Mouse (Mus musculus): Measurements from ENCODE around the gene Znfx1. TPM values are rescaled to one million over a fixed set of nuclear protein-coding genes. Genes with fewer than 3 reads are reported as not detected.

Znfx1 gene
- polyA plus RNA-seq, 1 experiment from 2014 or later = 10.1 TPM

- no peak overlapping the region for H3K4me2 ChIP-seq
- WGBS = 77% methylated on average over 11 of the region's 11 CpGs
- H3K4me1 ChIP-seq (replicated peaks; ENCODE audit: control insufficient read depth, insufficient read depth, low read length) = no peaks in the 10 kb centered on the region; the same call in 1 of the 2 replicates
- DNase-seq (ENCODE audit: low spot score) (no peak), ATAC-seq (replicated peaks; ENCODE audit: low FRiP score) (no peak)
- no peaks in the 10 kb centered on the region for H3K9me3 ChIP-seq (ENCODE audit: control insufficient read depth, low read length)
- H3K27ac ChIP-seq (ENCODE audit: low read depth, low read length) = no peak overlapping the region
- H3K9ac ChIP-seq (ENCODE audit: low read depth, low read length) = no peak overlapping the region
- H3K36me3 ChIP-seq (ENCODE audit: control insufficient read depth, insufficient read depth, low read length) = no peaks in the 10 kb centered on the region
- H3K27me3 ChIP-seq (replicated peaks; ENCODE audit: control insufficient read depth, insufficient read depth, low read length) = no peaks in the 10 kb centered on the region
- H3K4me3 ChIP-seq (ENCODE audit: low read depth, low read length) = no peak overlapping the region
Observed at GRCm38 (mm10) chr2:167077199-167077962, 14.6 kb upstream of the Znfx1 start.

GRCm38 (mm10) chr2:167076759-167077158, 13.9 kb upstream of the Znfx1 start:
- Histone ChIP-seq H3K36me3 (ENCODE audit: control insufficient read depth, insufficient read depth, low read length) (no peaks in the 10 kb centered on the region), H3K27ac (ENCODE audit: low read depth, low read length) (no peak overlapping the region), H3K4me2 (no peak overlapping the region), H3K9me3 (ENCODE audit: control insufficient read depth, low read length) (no peaks in the 10 kb centered on the region), H3K4me3 (ENCODE audit: low read depth, low read length) (no peak overlapping the region), H3K27me3 (replicated peaks; ENCODE audit: control insufficient read depth, insufficient read depth, low read length) (no peaks in the 10 kb centered on the region), H3K9ac (ENCODE audit: low read depth, low read length) (no peak overlapping the region), H3K4me1 (replicated peaks; ENCODE audit: control insufficient read depth, insufficient read depth, low read length) (no peaks in the 10 kb centered on the region; the same call in 1 of the 2 replicates)
- DNase-seq (ENCODE audit: low spot score) = no peak
- no peak for ATAC-seq (replicated peaks; ENCODE audit: low FRiP score)
- WGBS = 69% methylated on average over 2 of the region's 2 CpGs

GRCm38 (mm10) chr2:167076352-167076751, 13.5 kb upstream of the Znfx1 start:
- no peak overlapping the region for H3K9ac ChIP-seq (ENCODE audit: low read depth, low read length)
- H3K9me3 ChIP-seq (ENCODE audit: control insufficient read depth, low read length) = no peaks in the 10 kb centered on the region
- no peak overlapping the region for H3K4me2 ChIP-seq
- 80% methylated on average over 4 of the region's 4 CpGs for WGBS
- no peaks in the 10 kb centered on the region for H3K27me3 ChIP-seq (replicated peaks; ENCODE audit: control insufficient read depth, insufficient read depth, low read length)
- no peaks in the 10 kb centered on the region for H3K36me3 ChIP-seq (ENCODE audit: control insufficient read depth, insufficient read depth, low read length)
- ATAC-seq (replicated peaks; ENCODE audit: low FRiP score) (no peak), DNase-seq (ENCODE audit: low spot score) (no peak)
- H3K4me3 ChIP-seq (ENCODE audit: low read depth, low read length) = no peak overlapping the region
- H3K4me1 ChIP-seq (replicated peaks; ENCODE audit: control insufficient read depth, insufficient read depth, low read length) = no peaks in the 10 kb centered on the region
- H3K27ac ChIP-seq (ENCODE audit: low read depth, low read length) = no peak overlapping the region

- WGBS = 75% methylated on average over 5 of the region's 5 CpGs
- Histone ChIP-seq H3K4me1 (replicated peaks; ENCODE audit: control insufficient read depth, insufficient read depth, low read length) (peaks cover 3% of the 10 kb centered on the region; the same call in 1 of the 2 replicates), H3K9me3 (ENCODE audit: control insufficient read depth, low read length) (no peaks in the 10 kb centered on the region), H3K27ac (ENCODE audit: low read depth, low read length) (no peak overlapping the region), H3K4me2 (no peak overlapping the region), H3K27me3 (replicated peaks; ENCODE audit: control insufficient read depth, insufficient read depth, low read length) (no peaks in the 10 kb centered on the region), H3K4me3 (ENCODE audit: low read depth, low read length) (no peak overlapping the region), H3K9ac (ENCODE audit: low read depth, low read length) (no peak overlapping the region), H3K36me3 (ENCODE audit: control insufficient read depth, insufficient read depth, low read length) (no peaks in the 10 kb centered on the region)
- no peak for ATAC-seq (replicated peaks; ENCODE audit: low FRiP score)
- no peak for DNase-seq (ENCODE audit: low spot score)
Observed at GRCm38 (mm10) chr2:167074587-167074986, 11.8 kb upstream of the Znfx1 start.

- Histone ChIP-seq H3K4me3 (ENCODE audit: low read depth, low read length) (peak overlapping the region; percentile 54), H3K27ac (ENCODE audit: low read depth, low read length) (peak overlapping the region; percentile 20; the same call in 1 of the 2 replicates), H3K36me3 (ENCODE audit: control insufficient read depth, insufficient read depth, low read length) (no peaks in the 10 kb centered on the region), H3K9me3 (ENCODE audit: control insufficient read depth, low read length) (no peaks in the 10 kb centered on the region), H3K27me3 (replicated peaks; ENCODE audit: control insufficient read depth, insufficient read depth, low read length) (no peaks in the 10 kb centered on the region), H3K4me1 (replicated peaks; ENCODE audit: control insufficient read depth, insufficient read depth, low read length) (peaks cover 3% of the 10 kb centered on the region; the same call in 1 of the 2 replicates), H3K9ac (ENCODE audit: low read depth, low read length) (peak overlapping the region; percentile 61), H3K4me2 (peak overlapping the region; percentile 67)
- DNase-seq (ENCODE audit: low spot score) (peak; percentile 93), ATAC-seq (replicated peaks; ENCODE audit: low FRiP score) (peak; percentile 89)
- WGBS = 9% methylated on average over 22 of the region's 22 CpGs
Observed at GRCm38 (mm10) chr2:167071641-167072601, 9.1 kb upstream of the Znfx1 start.

GRCm38 (mm10) chr2:167071266-167071640, 8.4 kb upstream of the Znfx1 start:
- Histone ChIP-seq H3K27ac (ENCODE audit: low read depth, low read length) (peak overlapping the region; percentile 20; the same call in 1 of the 2 replicates), H3K4me1 (replicated peaks; ENCODE audit: control insufficient read depth, insufficient read depth, low read length) (peaks cover 3% of the 10 kb centered on the region; the same call in 1 of the 2 replicates), H3K27me3 (replicated peaks; ENCODE audit: control insufficient read depth, insufficient read depth, low read length) (no peaks in the 10 kb centered on the region), H3K9ac (ENCODE audit: low read depth, low read length) (peak overlapping the region; percentile 61; the same call in 1 of the 2 replicates), H3K4me3 (ENCODE audit: low read depth, low read length) (peak overlapping the region; percentile 54), H3K4me2 (peak overlapping the region; percentile 67), H3K9me3 (ENCODE audit: control insufficient read depth, low read length) (no peaks in the 10 kb centered on the region), H3K36me3 (ENCODE audit: control insufficient read depth, insufficient read depth, low read length) (no peaks in the 10 kb centered on the region)
- DNase-seq (ENCODE audit: low spot score) (no peak), ATAC-seq (replicated peaks; ENCODE audit: low FRiP score) (no peak)
- WGBS = 20% methylated on average over 12 of the region's 12 CpGs

- ATAC-seq (replicated peaks; ENCODE audit: low FRiP score) (no peak), DNase-seq (ENCODE audit: low spot score) (no peak)
- no peaks in the 10 kb centered on the region for H3K27me3 ChIP-seq (replicated peaks; ENCODE audit: control insufficient read depth, insufficient read depth, low read length)
- H3K4me3 ChIP-seq (ENCODE audit: low read depth, low read length) = no peak overlapping the region
- H3K4me1 ChIP-seq (replicated peaks; ENCODE audit: control insufficient read depth, insufficient read depth, low read length) = peaks cover 7% of the 10 kb centered on the region
- no peaks in the 10 kb centered on the region for H3K9me3 ChIP-seq (ENCODE audit: control insufficient read depth, low read length)
- H3K27ac ChIP-seq (ENCODE audit: low read depth, low read length) = no peak overlapping the region
- no peak overlapping the region for H3K4me2 ChIP-seq
- H3K9ac ChIP-seq (ENCODE audit: low read depth, low read length) = no peak overlapping the region
- WGBS = 70% methylated on average over 6 of the region's 6 CpGs
- peaks cover 8% of the 10 kb centered on the region for H3K36me3 ChIP-seq (ENCODE audit: control insufficient read depth, insufficient read depth, low read length)
Observed at GRCm38 (mm10) chr2:167070341-167070740, 7.5 kb upstream of the Znfx1 start.

- Histone ChIP-seq H3K4me3 (ENCODE audit: low read depth, low read length) (no peak overlapping the region), H3K36me3 (ENCODE audit: control insufficient read depth, insufficient read depth, low read length) (peaks cover 18% of the 10 kb centered on the region), H3K4me2 (no peak overlapping the region), H3K27me3 (replicated peaks; ENCODE audit: control insufficient read depth, insufficient read depth, low read length) (no peaks in the 10 kb centered on the region), H3K9me3 (ENCODE audit: control insufficient read depth, low read length) (no peaks in the 10 kb centered on the region), H3K9ac (ENCODE audit: low read depth, low read length) (no peak overlapping the region), H3K4me1 (replicated peaks; ENCODE audit: control insufficient read depth, insufficient read depth, low read length) (peaks cover 12% of the 10 kb centered on the region), H3K27ac (ENCODE audit: low read depth, low read length) (peak overlapping the region; percentile 3; the same call in 1 of the 2 replicates)
- 36% methylated on average over 6 of the region's 6 CpGs for WGBS
- DNase-seq (ENCODE audit: low spot score) (peak; percentile 46), ATAC-seq (replicated peaks; ENCODE audit: low FRiP score) (no peak)
Observed at GRCm38 (mm10) chr2:167067575-167067974, 4.8 kb upstream of the Znfx1 start.

Measured in liver, embryonic 11.5 days (tissue).